Mouse (Mus musculus): ENCODE results near the gene Syvn1.
A peak's percentile ranks its signal among the peaks of the same experiment; 100 is the strongest.

Gene Syvn1

DNA sequence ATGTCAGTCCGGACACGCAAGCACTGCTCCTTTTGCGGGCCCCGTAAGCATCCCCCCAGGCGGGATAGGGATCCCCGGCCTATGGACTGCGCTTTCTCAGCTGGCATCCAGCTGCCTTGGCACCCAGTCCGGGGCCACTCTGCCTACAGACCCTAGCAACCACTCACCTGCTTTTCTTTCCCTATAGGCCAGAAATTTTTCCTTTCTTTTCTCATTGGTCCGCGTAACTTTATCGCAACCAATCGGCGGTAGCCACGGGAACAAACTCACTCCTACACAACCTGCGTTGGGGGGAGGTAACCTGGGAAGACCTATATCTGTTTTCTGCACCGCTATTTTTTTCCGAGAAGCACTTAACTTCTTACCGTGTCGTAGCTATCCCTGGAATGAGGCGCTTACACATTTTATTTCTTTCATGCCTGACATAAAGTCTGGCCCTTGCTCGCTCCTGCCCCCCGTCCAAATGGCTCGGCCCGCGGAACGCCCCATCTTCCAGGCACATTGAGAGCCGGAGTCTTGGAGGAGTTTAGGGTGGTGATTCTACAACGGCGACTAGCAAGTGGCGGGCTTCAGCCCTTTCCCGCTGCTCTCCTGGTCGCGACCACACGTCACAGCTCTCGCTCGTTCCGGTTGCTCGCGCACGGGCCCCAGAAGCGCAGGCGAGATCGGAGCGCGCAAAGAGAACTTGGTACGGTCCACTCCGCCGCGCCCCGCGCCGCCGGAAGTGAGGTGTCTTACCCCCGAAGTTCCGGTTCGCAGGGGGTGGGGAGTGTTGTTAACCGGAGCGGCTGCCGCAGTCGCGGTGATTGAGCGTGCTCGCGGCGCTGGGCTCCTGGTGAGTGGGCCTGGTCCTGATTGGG lies at the start of gene Syvn1:
Gene Syvn1 (plus strand): TSS at position 283 of the 860 bp plus-strand sequence.
- DNase-seq (ENCODE audit: inconsistent age in 2 of 2, low spot score in 1 of 2), result peak; percentile 93 to 97

- no peak for DNase-seq (ENCODE audit: inconsistent age in 2 of 2, low spot score in 1 of 2)
Measured at GRCm38 (mm10) chr19:5998180-5998579, 48.2 kb upstream of the Syvn1 start.

GRCm38 (mm10) chr19:5999969-6000368 lies 46.4 kb upstream of the Syvn1 start:
- DNase-seq (ENCODE audit: inconsistent age in 2 of 2, low spot score in 1 of 2), result no peak

GRCm38 (mm10) chr19:6005541-6005940 lies 40.8 kb upstream of the Syvn1 start:
- peak in 1 of 2 experiments; percentile 45 for DNase-seq (ENCODE audit: inconsistent age in 2 of 2, low spot score in 1 of 2)

DNA sequence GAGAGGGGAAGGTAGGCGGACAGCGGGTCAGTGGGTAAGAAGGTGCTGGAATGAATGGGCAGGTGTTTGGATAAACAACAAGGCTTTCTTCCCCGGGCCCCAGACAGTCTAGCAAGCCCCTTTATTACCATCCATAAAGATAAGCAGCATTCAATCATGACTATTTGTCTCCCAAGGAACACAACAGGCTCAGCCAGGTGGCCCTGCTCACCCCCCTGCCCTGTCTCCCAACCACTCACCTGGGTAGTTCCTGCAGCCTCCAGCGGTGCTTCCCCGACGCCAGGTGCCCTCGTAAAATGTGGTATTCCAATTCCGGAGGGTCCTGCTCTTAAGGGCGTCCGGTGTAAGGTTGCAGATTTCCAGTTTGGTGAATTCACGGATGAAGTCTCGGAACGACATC lies 39.4 kb upstream of the Syvn1 start:
- no peak for DNase-seq (ENCODE audit: inconsistent age in 2 of 2, low spot score in 1 of 2)

DNA sequence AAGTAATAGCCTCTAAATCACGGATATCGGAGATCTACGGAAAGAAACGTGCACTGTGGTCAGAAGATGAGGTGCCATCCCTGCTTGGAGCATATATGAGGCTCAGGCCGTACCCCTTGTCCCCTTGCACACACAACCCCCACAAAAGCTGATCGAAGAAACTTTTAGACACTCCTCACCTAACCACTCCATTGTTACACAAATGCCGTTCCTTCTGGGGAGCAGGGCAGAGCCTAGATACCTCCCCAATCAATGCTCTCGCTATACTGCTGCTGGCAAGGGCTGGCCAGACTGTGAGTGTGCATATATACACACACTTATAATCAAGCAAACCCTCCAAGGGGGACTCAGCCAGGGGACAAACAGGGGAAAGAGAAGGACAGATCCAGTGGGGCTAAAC lies 37.2 kb upstream of the Syvn1 start:
- no peak for DNase-seq (ENCODE audit: inconsistent age in 2 of 2, low spot score in 1 of 2)

GRCm38 (mm10) chr19:6013691-6014090 lies 32.7 kb upstream of the Syvn1 start:
- DNase-seq (ENCODE audit: inconsistent age in 2 of 2, low spot score in 1 of 2), result no peak

DNA sequence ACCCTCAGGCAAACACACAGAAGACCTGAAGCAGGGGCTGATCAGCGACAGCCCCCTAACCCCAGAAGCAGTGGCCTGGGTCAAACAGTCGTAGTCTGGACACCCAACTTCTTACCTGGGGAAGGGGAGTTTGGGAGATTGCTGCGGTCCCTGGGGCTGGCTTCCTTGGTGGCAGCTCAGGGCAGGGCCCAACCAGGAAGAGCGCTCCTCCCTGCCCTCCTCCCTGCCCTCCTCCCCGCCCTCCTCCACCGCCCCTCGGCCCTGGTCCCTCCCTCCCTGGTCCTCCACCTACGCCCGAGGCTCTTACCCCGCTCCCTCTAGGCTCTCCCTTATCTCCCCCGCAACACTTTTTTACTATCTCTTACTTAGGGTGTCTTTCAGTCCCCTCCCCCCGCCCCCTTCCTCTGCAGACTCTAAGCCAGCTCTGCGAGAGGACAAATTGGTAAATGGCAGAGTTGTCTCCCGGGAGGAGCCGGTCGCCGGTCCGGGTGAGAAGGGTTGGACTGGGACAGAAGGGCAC lies 31.3 kb upstream of the Syvn1 start:
- DNase-seq (ENCODE audit: inconsistent age in 2 of 2, low spot score in 1 of 2), result peak; percentile 63 to 85

DNA sequence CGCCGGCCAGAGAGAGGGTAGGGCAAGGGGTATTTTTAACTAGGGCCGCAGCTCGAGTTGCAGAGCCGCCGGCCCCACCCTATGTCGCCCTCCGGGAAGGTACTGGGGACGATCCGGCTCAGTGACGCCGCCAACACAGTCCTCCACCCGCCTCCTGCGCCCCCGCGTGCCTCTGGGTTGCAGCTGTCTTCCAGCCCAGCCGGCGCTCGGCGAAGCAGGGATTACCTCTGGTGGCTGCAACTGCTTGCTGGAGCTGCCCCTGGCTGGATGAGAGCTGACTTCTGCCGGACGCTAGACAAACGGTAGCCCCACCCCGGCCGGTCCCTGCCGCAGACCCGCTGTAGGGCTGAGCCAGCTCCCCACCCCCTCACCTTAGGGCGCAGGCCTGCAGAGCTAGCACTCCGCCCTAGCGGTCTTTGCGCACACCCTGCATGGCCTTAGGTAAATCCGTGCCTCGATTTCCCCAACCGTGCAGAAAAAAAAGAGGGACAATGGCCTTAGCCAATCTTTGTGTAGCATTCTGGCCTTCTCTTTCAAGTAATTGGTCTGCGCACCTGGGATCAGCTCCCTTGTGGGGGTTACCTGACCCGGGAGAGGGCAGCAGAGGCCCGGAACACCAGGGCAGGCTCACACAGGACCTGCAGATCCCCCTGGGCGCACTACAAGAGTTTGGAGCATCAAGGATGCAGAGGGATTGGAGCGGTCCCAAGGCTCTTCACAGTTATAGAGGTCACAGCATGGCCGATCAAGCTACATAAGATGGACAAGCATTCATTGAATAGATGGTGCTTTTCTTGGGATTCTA lies 30.7 kb upstream of the Syvn1 start, which contains the start of gene Capn1:
Gene Capn1 (minus strand): TSS at position 387 of the 805 bp plus-strand sequence.
- DNase-seq (ENCODE audit: inconsistent age in 2 of 2, low spot score in 1 of 2), result peak; percentile 80 to 93

GRCm38 (mm10) chr19:6016532-6016931 lies 29.8 kb upstream of the Syvn1 start:
- no peak for DNase-seq (ENCODE audit: inconsistent age in 2 of 2, low spot score in 1 of 2)

DNA sequence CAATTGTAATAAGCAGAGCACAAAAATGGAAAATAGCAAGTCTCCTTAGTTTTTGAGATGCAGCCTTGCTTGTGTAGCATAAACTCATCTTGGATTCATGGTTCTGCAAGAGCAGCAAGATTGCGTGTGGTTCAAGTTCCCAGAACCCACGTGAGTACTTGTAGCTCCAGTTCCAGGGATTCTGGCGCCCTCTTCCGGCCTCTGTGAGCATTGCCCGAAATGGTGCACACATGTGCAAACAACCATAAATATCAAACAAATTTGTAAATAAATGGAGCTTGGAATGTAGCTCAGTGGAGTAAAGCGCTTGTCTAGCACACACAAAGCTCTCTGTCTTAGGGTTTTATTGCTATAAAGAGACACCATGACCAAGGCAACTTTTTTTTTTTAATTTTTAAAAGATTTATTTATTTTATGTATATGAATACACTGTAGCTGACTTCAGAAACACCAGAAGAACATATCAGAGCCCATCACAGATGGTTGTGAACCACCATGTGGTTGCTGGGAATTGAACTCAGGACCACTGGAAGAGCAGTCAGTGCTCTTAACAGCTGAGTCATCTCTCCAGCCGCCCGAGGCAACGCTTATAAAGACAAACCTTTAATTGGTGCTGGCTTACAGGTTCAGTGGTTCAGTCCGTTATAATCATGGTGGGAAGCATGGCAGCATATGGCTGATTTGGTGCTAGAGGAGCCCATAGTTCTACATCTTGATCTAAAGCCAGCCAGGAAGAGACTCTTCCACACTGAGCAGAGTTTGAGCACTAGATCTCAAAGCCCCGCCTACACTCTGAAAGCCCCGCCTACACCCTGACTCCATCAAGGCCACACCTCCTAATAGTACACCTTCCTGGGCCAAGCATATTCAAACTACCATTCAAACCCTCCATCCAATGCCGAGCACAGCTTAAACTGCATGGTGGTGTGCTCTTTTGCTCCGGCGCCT lies 28.0 kb upstream of the Syvn1 start:
- peak; percentile 83 to 95 for DNase-seq (ENCODE audit: inconsistent age in 2 of 2, low spot score in 1 of 2)

- DNase-seq (ENCODE audit: inconsistent age in 2 of 2, low spot score in 1 of 2), result no peak
Measured at GRCm38 (mm10) chr19:6020276-6020675, 26.1 kb upstream of the Syvn1 start.

DNA sequence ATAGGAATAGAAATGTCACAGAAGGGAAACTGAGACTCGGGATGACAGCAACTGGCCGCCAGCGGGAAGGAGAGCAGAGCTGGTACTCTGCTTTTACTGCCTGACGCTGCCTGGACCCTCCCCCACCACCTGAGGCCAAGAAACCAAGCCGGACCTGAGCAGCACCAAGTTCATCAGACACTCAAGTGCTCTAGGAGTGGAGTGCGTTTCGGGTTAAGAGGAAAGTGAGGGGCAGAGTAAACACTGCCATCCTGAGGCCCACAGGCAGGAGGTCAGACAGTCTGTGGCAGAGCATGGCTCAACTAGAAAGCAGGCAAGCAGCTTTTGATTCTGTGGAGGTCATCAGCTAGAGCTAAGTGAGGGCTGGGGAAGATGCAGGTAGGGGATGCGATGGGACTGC lies 23.3 kb upstream of the Syvn1 start:
- no peak for DNase-seq (ENCODE audit: inconsistent age in 2 of 2, low spot score in 1 of 2)

- DNase-seq (ENCODE audit: inconsistent age in 2 of 2, low spot score in 1 of 2), result peak; percentile 87 to 91
Measured at GRCm38 (mm10) chr19:6023930-6024329, 22.4 kb upstream of the Syvn1 start.

GRCm38 (mm10) chr19:6028991-6029390 lies 17.4 kb upstream of the Syvn1 start:
- DNase-seq (ENCODE audit: inconsistent age in 2 of 2, low spot score in 1 of 2), result no peak

DNA sequence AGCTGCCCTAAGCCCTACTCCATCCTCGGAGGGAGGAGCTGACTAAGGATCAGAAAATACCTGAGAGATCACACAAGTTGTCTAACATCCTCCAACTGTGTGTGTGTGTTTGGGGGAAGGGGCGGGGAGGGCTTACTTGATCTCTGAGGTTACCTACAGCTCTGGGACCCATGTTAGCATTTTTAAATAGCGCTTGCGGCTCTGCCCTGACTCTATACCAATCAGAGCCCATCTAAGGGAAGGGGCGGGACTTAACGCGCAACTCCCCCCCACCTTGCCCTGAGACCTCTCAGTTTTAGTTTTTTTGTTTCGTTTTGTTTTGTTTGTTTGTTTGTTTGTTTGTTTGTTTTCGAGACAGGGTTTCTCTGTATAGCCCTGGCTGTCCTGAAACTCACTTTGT lies 16.9 kb upstream of the Syvn1 start:
- no peak for DNase-seq (ENCODE audit: inconsistent age in 2 of 2, low spot score in 1 of 2)

GRCm38 (mm10) chr19:6030520-6031280 lies 15.7 kb upstream of the Syvn1 start:
- DNase-seq (ENCODE audit: inconsistent age in 2 of 2, low spot score in 1 of 2), result no peak

GRCm38 (mm10) chr19:6035966-6036585 lies 10.3 kb upstream of the Syvn1 start:
- no peak for DNase-seq (ENCODE audit: inconsistent age in 2 of 2, low spot score in 1 of 2)

DNA sequence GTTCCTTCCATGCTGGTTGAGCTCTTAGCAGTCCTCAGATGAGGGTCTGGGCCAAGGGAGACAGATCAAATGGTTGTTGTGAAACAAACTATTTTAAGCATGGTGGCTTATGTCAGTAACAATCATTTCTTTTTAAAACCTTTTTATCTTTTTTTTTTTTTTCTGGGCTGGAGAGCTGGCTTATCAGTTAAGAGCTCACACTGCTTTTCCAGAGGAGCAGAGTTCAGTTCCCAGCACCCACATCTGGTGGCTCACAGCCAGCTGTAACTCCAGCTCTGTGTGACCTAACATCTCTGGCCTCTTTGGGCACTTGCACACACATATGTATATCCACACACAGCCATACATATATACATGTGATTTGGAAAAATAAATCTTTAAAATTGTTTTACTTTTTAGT lies 8.7 kb upstream of the Syvn1 start:
- DNase-seq (ENCODE audit: inconsistent age in 2 of 2, low spot score in 1 of 2), result no peak

Measured in adrenal gland, adult (tissue).